Mouse (Mus musculus): ENCODE data around the gene Ppm1n. TPM values are rescaled to one million over a fixed set of nuclear protein-coding genes. Genes with fewer than 3 reads are reported as not detected.

Ppm1n gene
- polyA plus RNA-seq, 1 experiment from 2014 or later = not detected

DNA sequence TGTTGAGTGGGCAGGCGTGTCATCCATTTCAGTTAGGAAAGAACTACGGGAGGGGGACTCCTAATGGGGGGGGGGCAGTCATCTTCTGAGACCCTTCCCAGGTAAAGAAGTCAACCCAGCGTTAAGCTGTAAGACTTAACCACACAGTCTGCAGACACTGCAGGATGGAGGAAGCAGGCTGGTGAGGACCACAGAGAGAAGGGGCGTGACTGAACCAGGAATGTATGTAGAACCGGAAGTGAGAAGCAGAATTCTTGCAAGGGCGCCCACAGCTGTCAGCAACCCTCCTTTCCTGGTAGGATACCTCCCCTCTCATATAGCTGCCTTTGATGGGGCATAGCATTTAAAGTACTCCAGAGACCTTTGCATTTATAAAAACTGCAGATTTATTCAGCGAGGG is 23.3 kb downstream of the Ppm1n start:
- peaks cover 55% of the 10 kb centered on the region for H3K36me3 ChIP-seq (ENCODE audit: control insufficient read depth, insufficient read depth, low read length)
- H3K4me2 ChIP-seq (replicated peaks; ENCODE audit: low read depth, low read length) = no peak overlapping the region
- no peaks in the 10 kb centered on the region for H3K9me3 ChIP-seq (ENCODE audit: control insufficient read depth, low read depth, low read length)
- no peak overlapping the region for H3K9ac ChIP-seq (replicated peaks; ENCODE audit: low read depth, low read length)
- WGBS = 86% methylated on average over 7 of the region's 7 CpGs
- no peak for ATAC-seq (ENCODE audit: insufficient number of reproducible peaks, insufficient read depth, low FRiP score, low read depth)
- H3K27ac ChIP-seq (ENCODE audit: low read length) = no peak overlapping the region
- H3K4me3 ChIP-seq (ENCODE audit: low read depth, low read length) = no peak overlapping the region
- no peaks in the 10 kb centered on the region for H3K27me3 ChIP-seq (ENCODE audit: control insufficient read depth, insufficient read depth, low read length)
- H3K4me1 ChIP-seq (ENCODE audit: control insufficient read depth, insufficient read depth, low read length) = no peaks in the 10 kb centered on the region

DNA sequence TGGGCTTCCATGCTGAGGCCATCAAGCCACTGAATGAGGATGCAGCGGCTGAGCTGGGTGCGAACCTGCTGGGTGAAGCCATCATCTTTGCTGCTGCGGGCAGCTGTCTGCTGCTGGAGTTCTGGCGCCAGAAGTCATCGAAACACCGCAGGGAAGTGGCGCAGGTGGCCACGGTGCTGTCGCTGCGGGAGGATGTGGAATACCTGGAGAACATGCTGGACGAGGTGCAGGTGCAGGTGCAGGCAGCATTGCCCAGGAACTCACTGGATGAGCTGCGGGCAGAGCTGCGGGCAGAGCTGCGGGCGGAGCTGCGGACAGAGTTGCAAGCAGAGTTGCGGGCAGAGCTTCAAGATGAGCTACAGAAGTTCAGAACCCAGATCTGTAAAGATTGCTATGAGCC is 24.5 kb downstream of the Ppm1n start:
- Histone ChIP-seq H3K9me3 (ENCODE audit: control insufficient read depth, low read depth, low read length) (no peaks in the 10 kb centered on the region), H3K4me3 (ENCODE audit: low read depth, low read length) (no peak overlapping the region), H3K27me3 (ENCODE audit: control insufficient read depth, insufficient read depth, low read length) (no peaks in the 10 kb centered on the region), H3K4me2 (replicated peaks; ENCODE audit: low read depth, low read length) (no peak overlapping the region), H3K9ac (replicated peaks; ENCODE audit: low read depth, low read length) (no peak overlapping the region), H3K27ac (ENCODE audit: low read length) (no peak overlapping the region), H3K4me1 (ENCODE audit: control insufficient read depth, insufficient read depth, low read length) (no peaks in the 10 kb centered on the region), H3K36me3 (ENCODE audit: control insufficient read depth, insufficient read depth, low read length) (peaks cover 44% of the 10 kb centered on the region)
- 85% methylated on average over 17 of the region's 17 CpGs for WGBS
- no peak for ATAC-seq (ENCODE audit: insufficient number of reproducible peaks, insufficient read depth, low FRiP score, low read depth)

DNA sequence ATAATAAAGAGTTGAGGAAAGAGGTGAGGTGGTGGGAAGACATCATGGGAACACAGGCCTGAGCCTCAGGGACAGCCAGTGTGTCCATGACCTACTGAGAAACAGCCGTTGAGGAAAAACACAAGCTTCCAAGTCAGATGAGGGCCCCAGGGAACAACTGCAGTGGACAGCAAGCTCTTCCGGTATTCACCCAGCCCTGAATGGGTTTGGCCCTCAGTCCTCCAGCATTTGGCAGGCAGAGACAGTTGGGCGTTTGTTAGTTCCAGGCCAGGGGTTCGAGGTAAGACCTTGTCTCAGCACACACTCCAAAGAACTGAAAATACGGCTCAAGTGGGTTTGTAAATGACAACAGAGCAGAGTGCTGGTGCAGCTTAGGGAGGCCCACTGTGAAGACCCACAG is 26.4 kb downstream of the Ppm1n start:
- no peak overlapping the region for H3K27ac ChIP-seq (ENCODE audit: low read length)
- H3K4me3 ChIP-seq (ENCODE audit: low read depth, low read length) = no peak overlapping the region
- H3K9ac ChIP-seq (replicated peaks; ENCODE audit: low read depth, low read length) = no peak overlapping the region
- no peak overlapping the region for H3K4me2 ChIP-seq (replicated peaks; ENCODE audit: low read depth, low read length)
- peaks cover 25% of the 10 kb centered on the region for H3K36me3 ChIP-seq (ENCODE audit: control insufficient read depth, insufficient read depth, low read length)
- no peak for ATAC-seq (ENCODE audit: insufficient number of reproducible peaks, insufficient read depth, low FRiP score, low read depth)
- no peaks in the 10 kb centered on the region for H3K4me1 ChIP-seq (ENCODE audit: control insufficient read depth, insufficient read depth, low read length)
- H3K9me3 ChIP-seq (ENCODE audit: control insufficient read depth, low read depth, low read length) = no peaks in the 10 kb centered on the region
- H3K27me3 ChIP-seq (ENCODE audit: control insufficient read depth, insufficient read depth, low read length) = no peaks in the 10 kb centered on the region
- 71% methylated on average over 5 of the region's 5 CpGs for WGBS

DNA sequence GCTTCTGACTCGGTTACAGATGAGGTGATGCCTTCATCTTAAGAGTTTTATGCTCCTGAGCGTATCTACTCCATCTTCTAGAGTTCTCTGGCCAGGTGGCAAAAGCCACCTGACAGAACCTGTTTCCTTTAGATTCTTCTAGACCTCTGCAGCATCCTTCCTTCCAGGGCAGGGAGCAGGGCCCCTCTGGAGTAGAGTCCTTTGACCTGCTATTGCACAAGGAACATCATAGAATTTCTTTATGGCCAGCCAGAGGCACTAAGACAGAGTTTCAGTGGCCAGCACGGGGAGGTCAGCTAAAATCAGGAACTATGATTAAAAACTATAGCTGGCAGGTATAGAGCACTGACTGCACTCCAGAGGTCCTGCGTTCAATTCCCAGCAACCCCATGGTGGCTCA is 27.8 kb downstream of the Ppm1n start:
- H3K27ac ChIP-seq (ENCODE audit: low read length) = no peak overlapping the region
- no peak overlapping the region for H3K9ac ChIP-seq (replicated peaks; ENCODE audit: low read depth, low read length)
- no peaks in the 10 kb centered on the region for H3K27me3 ChIP-seq (ENCODE audit: control insufficient read depth, insufficient read depth, low read length)
- WGBS = 84% methylated on average over 4 of the region's 4 CpGs
- H3K36me3 ChIP-seq (ENCODE audit: control insufficient read depth, insufficient read depth, low read length) = peaks cover 16% of the 10 kb centered on the region; the same call in 1 of the 2 replicates
- H3K4me2 ChIP-seq (replicated peaks; ENCODE audit: low read depth, low read length) = no peak overlapping the region
- no peak overlapping the region for H3K4me3 ChIP-seq (ENCODE audit: low read depth, low read length)
- ATAC-seq (ENCODE audit: insufficient number of reproducible peaks, insufficient read depth, low FRiP score, low read depth) = no peak
- no peaks in the 10 kb centered on the region for H3K9me3 ChIP-seq (ENCODE audit: control insufficient read depth, low read depth, low read length)
- no peaks in the 10 kb centered on the region for H3K4me1 ChIP-seq (ENCODE audit: control insufficient read depth, insufficient read depth, low read length)

DNA sequence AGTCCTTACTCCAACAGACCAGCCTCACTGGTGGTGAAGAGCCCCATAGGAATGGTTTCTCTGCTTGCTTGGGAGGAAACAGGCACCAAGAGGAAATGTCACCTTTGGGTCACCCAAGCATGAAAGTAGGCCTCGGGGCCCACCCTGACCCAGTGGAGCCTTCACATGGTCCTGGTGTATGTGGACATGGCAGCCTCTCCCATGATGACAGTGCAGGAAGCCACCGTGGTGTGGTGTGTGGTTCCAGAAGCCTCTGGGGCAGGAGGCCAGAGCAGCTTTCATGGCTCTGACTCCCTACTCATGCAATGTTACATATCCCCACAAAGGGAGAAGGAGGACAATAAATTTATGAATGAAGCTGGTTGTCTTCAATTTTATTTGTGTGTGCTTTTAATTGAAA is 32.4 kb downstream of the Ppm1n start:
- H3K4me1 ChIP-seq (ENCODE audit: control insufficient read depth, insufficient read depth, low read length) = no peaks in the 10 kb centered on the region
- H3K36me3 ChIP-seq (ENCODE audit: control insufficient read depth, insufficient read depth, low read length) = peaks cover 13% of the 10 kb centered on the region; the same call in 1 of the 2 replicates
- no peak overlapping the region for H3K9ac ChIP-seq (replicated peaks; ENCODE audit: low read depth, low read length)
- H3K27me3 ChIP-seq (ENCODE audit: control insufficient read depth, insufficient read depth, low read length) = no peaks in the 10 kb centered on the region
- no peak for ATAC-seq (ENCODE audit: insufficient number of reproducible peaks, insufficient read depth, low FRiP score, low read depth)
- H3K4me3 ChIP-seq (ENCODE audit: low read depth, low read length) = no peak overlapping the region
- H3K4me2 ChIP-seq (replicated peaks; ENCODE audit: low read depth, low read length) = no peak overlapping the region
- WGBS = 93% methylated on average over 2 of the region's 2 CpGs
- H3K9me3 ChIP-seq (ENCODE audit: control insufficient read depth, low read depth, low read length) = no peaks in the 10 kb centered on the region
- H3K27ac ChIP-seq (ENCODE audit: low read length) = no peak overlapping the region

DNA sequence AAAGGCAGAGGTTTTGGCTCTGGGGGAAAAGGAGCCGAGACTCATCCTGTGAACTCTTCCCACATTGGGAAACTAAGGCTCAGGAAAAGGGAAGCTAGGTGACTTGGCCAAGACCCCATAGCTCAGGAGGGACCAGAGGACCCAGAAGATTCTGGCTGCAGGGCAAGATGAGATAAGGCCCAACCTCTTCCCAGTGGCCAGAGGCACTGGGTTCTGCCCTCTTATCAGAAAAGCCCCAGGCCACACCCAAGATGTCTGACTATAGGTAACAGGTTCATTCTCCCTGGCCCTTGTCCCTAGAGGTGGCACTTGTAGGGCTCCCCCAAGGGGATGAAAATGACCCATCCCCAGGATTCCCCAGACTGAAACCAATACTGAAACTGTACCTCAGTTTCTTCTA is 33.0 kb downstream of the Ppm1n start:
- Histone ChIP-seq H3K4me1 (ENCODE audit: control insufficient read depth, insufficient read depth, low read length) (no peaks in the 10 kb centered on the region), H3K36me3 (ENCODE audit: control insufficient read depth, insufficient read depth, low read length) (peaks cover 13% of the 10 kb centered on the region; the same call in 1 of the 2 replicates), H3K27ac (ENCODE audit: low read length) (no peak overlapping the region), H3K9me3 (ENCODE audit: control insufficient read depth, low read depth, low read length) (no peaks in the 10 kb centered on the region), H3K4me2 (replicated peaks; ENCODE audit: low read depth, low read length) (no peak overlapping the region), H3K9ac (replicated peaks; ENCODE audit: low read depth, low read length) (no peak overlapping the region), H3K4me3 (ENCODE audit: low read depth, low read length) (no peak overlapping the region), H3K27me3 (ENCODE audit: control insufficient read depth, insufficient read depth, low read length) (no peaks in the 10 kb centered on the region)
- 93% methylated on average over 1 of the region's 1 CpGs for WGBS
- ATAC-seq (ENCODE audit: insufficient number of reproducible peaks, insufficient read depth, low FRiP score, low read depth) = no peak

DNA sequence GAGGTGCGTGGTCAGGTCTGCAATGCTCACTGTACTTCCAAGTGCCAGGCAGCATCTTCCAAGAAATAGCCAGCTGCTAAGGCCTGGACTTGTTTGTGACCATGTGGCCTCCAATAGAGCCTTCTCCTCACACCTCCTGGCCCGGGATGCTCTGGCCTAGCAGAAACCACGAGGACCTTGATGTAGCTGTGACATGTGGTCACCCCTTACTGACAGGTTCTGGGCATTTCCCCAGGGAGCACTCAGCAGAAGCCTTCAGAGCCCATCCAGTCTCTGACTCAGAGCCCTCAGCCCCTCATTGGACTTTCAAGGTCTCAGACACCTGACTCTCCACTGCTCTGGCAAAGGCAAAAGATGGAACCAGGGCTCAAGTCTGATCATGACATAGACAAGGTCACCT is 34.8 kb downstream of the Ppm1n start:
- WGBS = 81% methylated on average over 3 of the region's 3 CpGs
- no peak overlapping the region for H3K4me3 ChIP-seq (ENCODE audit: low read depth, low read length)

DNA sequence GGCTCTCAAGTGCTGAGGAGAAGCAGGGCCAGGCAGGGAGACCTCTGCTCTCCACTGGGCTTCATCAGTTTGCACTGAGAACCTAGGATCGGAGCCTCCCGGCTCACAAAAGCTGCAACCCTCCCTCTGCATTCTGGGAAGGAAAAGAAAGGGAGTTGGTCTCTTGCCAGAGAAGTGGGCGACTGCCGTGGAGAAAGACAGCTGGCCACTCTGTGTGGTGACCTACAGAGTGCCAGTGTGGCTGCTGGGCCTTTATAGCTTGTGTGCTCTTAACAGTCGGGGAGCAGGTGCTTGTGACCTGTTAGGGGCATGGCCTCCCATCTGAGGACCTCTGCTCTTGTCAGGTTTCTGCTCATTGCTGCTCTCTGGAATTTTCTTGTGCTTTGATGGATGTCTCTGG is 36.0 kb downstream of the Ppm1n start:
- Histone ChIP-seq H3K27me3 (ENCODE audit: control insufficient read depth, insufficient read depth, low read length) (no peaks in the 10 kb centered on the region), H3K9ac (replicated peaks; ENCODE audit: low read depth, low read length) (no peak overlapping the region), H3K36me3 (ENCODE audit: control insufficient read depth, insufficient read depth, low read length) (peaks cover 13% of the 10 kb centered on the region), H3K4me2 (replicated peaks; ENCODE audit: low read depth, low read length) (no peak overlapping the region), H3K9me3 (ENCODE audit: control insufficient read depth, low read depth, low read length) (no peaks in the 10 kb centered on the region), H3K27ac (ENCODE audit: low read length) (no peak overlapping the region), H3K4me1 (ENCODE audit: control insufficient read depth, insufficient read depth, low read length) (peaks cover 8% of the 10 kb centered on the region; the same call in 1 of the 2 replicates), H3K4me3 (ENCODE audit: low read depth, low read length) (no peak overlapping the region)
- no peak for ATAC-seq (ENCODE audit: insufficient number of reproducible peaks, insufficient read depth, low FRiP score, low read depth)
- 84% methylated on average over 5 of the region's 5 CpGs for WGBS

More for the DNA sequence above, 34.8 kb downstream of the Ppm1n start:
- Histone ChIP-seq H3K27ac (ENCODE audit: low read length) (no peak overlapping the region), H3K9ac (replicated peaks; ENCODE audit: low read depth, low read length) (no peak overlapping the region), H3K9me3 (ENCODE audit: control insufficient read depth, low read depth, low read length) (no peaks in the 10 kb centered on the region), H3K4me1 (ENCODE audit: control insufficient read depth, insufficient read depth, low read length) (no peaks in the 10 kb centered on the region), H3K27me3 (ENCODE audit: control insufficient read depth, insufficient read depth, low read length) (no peaks in the 10 kb centered on the region), H3K36me3 (ENCODE audit: control insufficient read depth, insufficient read depth, low read length) (peaks cover 13% of the 10 kb centered on the region), H3K4me2 (replicated peaks; ENCODE audit: low read depth, low read length) (no peak overlapping the region)
- no peak for ATAC-seq (ENCODE audit: insufficient number of reproducible peaks, insufficient read depth, low FRiP score, low read depth)

DNA sequence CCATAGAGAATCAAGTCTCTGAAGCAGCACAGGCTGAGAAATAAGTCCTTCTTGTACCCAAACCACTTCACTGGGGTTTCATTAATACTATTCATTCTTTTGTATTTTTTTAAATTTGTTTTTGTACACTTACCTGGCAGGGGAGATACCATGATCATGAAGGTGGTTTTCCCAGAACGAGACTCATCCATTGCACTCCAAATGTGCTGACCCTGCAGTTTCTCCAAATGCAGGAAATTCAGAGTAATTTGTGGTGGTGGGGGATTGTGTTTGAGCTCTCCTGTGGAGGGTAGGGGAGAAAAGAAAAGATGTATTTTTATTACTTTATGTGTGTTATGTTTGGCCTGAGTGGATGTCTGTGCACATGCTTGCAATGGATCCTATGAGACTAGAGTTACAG is 37.9 kb downstream of the Ppm1n start:
- Histone ChIP-seq H3K4me3 (ENCODE audit: low read depth, low read length) (no peak overlapping the region), H3K4me2 (replicated peaks; ENCODE audit: low read depth, low read length) (no peak overlapping the region), H3K27me3 (ENCODE audit: control insufficient read depth, insufficient read depth, low read length) (no peaks in the 10 kb centered on the region), H3K27ac (ENCODE audit: low read length) (no peak overlapping the region), H3K9me3 (ENCODE audit: control insufficient read depth, low read depth, low read length) (no peaks in the 10 kb centered on the region), H3K36me3 (ENCODE audit: control insufficient read depth, insufficient read depth, low read length) (peaks cover 9% of the 10 kb centered on the region), H3K4me1 (ENCODE audit: control insufficient read depth, insufficient read depth, low read length) (peaks cover 8% of the 10 kb centered on the region; the same call in 1 of the 2 replicates), H3K9ac (replicated peaks; ENCODE audit: low read depth, low read length) (no peak overlapping the region)
- WGBS = 90% methylated on average over 1 of the region's 1 CpGs
- ATAC-seq (ENCODE audit: insufficient number of reproducible peaks, insufficient read depth, low FRiP score, low read depth) = no peak

All from stomach, embryonic 14.5 days (tissue).